Mouse (Mus musculus): ENCODE measurements around the gene Bmf. TPM values are rescaled to one million over a fixed set of nuclear protein-coding genes. Genes with fewer than 3 reads are reported as not detected.
A peak's percentile ranks its signal among the peaks of the same experiment; 100 is the strongest.

The Bmf gene
- polyA plus RNA-seq (2015; fragmentation: Nextera tagmentation; extraction: Ambion mirVana), result 2.5 and 2.9 TPM in 2 replicates

GRCm38 (mm10) chr2:118549507-118550473 is at the start of gene Bmf:
TSS of gene Bmf (minus strand) at chr2:118549687.
- peak; percentile 73 for ATAC-seq (ENCODE audit: extremely low read depth, insufficient number of reproducible peaks, low FRiP score, low TSS enrichment)
- H3K9ac ChIP-seq, result peak within 1 kb of the TSS; percentile 89
- no peaks in the 10 kb centered on the region for H3K27me3 ChIP-seq (replicated peaks)
- peak within 1 kb of the TSS; percentile 58 for H3K27ac ChIP-seq (replicated peaks)
- WGBS, result under 1% methylated on average over 45 of the region's 45 CpGs
- peak within 1 kb of the TSS; percentile 77 for H3K4me3 ChIP-seq
- no peaks in the 10 kb centered on the region for H3K9me3 ChIP-seq
- H3K36me3 ChIP-seq, result no peaks in the 10 kb centered on the region
- peak within 1 kb of the TSS; percentile 79 for H3K4me2 ChIP-seq
- H3K4me1 ChIP-seq, result peaks cover 45% of the 10 kb centered on the region

DNA sequence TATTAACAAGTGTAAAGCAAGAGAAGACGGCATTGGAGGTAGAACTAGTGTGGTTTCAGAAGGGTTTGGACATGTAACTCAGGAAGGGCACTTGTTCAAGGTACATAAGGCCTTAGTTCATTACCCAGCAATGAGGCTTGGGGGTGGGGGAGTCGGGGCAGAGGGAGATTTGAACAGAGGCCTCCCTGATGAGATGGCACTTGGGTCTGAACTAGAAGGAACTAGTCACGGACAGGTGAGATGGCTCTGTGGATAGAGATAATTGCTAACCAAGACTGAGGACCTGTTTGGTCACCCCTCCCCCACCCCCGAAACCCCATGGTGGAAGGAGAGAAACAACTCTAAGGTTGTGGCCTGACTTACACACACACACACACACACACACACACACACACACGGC is 49.6 kb upstream of the Bmf start:
- Histone ChIP-seq H3K4me2 (peak overlapping the region; percentile 79), H3K4me3 (peak overlapping the region; percentile 81), H3K27ac (replicated peaks) (0 out of 2 replicates have a peak overlapping the region, but pooled peaks have one; percentile 67), H3K9ac (peak overlapping the region; percentile 91), H3K4me1 (peaks cover 37% of the 10 kb centered on the region), H3K36me3 (peaks cover 42% of the 10 kb centered on the region), H3K9me3 (no peaks in the 10 kb centered on the region), H3K27me3 (replicated peaks) (no peaks in the 10 kb centered on the region)
- WGBS, result 32% methylated on average over 5 of the region's 5 CpGs
- no peak for ATAC-seq (ENCODE audit: extremely low read depth, insufficient number of reproducible peaks, low FRiP score, low TSS enrichment)

DNA sequence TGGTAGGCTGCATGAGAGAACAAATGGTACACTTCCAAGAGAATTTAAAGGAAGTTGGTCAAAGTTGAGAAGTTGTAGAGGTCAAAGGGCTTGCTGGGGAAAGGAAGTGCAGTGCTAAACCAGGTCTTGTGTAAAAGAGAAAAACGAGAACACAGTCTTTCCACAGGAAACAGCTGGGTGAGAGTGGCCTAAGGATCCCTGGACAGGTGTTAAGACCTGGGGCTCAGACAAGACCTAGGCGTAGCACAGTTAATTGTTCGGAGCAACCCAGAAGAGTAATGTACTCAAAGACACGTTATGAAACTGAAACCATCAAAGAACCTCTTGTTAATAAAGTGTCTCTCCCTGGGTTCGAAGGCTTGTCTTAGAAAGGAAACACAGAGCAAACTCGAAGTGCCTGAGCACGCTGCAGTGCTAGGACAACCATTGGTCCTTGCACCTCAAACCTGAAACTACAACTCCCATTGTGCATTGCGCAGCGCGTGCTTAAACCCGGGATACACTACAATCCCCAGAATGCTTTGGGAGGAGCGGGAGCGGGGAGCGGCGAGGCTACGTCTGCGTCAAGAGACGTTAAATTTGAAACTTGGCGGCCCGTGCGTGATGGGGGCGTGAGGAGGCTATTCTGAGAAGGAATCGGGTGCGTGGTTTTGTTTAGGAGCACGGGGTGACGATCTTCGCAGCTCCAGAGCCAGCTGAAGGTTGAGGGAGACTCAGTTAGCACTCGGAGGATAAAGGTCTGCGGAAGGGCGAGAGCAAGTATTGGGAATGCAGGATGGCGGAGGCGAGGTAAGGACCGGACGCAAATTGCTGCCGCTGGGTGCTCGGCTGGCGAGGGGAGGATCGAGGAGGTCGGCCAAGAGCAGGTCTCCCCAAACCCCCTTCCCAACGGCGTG is 48.4 kb upstream of the Bmf start, which contains the start of gene Bub1b:
TSS of gene Bub1b (plus strand) at position 539 of the 896 bp plus-strand sequence.
- Histone ChIP-seq H3K9ac (peak within 1 kb of the TSS; percentile 91), H3K4me1 (peaks cover 37% of the 10 kb centered on the region), H3K9me3 (no peaks in the 10 kb centered on the region), H3K4me3 (peak within 1 kb of the TSS; percentile 81), H3K36me3 (peaks cover 31% of the 10 kb centered on the region), H3K27me3 (replicated peaks) (no peaks in the 10 kb centered on the region), H3K27ac (replicated peaks) (peak within 1 kb of the TSS; percentile 67), H3K4me2 (peak within 1 kb of the TSS; percentile 79)
- 5% methylated on average over 41 of the region's 41 CpGs for WGBS
- peak; percentile 84 for ATAC-seq (ENCODE audit: extremely low read depth, insufficient number of reproducible peaks, low FRiP score, low TSS enrichment)

GRCm38 (mm10) chr2:118591083-118591482 is 41.6 kb upstream of the Bmf start:
- H3K4me1 ChIP-seq, result peaks cover 3% of the 10 kb centered on the region; the same call in 1 of the 2 replicates
- H3K4me3 ChIP-seq, result no peak overlapping the region
- H3K4me2 ChIP-seq, result no peak overlapping the region
- H3K27me3 ChIP-seq (replicated peaks), result no peaks in the 10 kb centered on the region
- no peaks in the 10 kb centered on the region for H3K9me3 ChIP-seq
- ATAC-seq (ENCODE audit: extremely low read depth, insufficient number of reproducible peaks, low FRiP score, low TSS enrichment), result no peak
- no peaks in the 10 kb centered on the region for H3K36me3 ChIP-seq
- no peak overlapping the region for H3K27ac ChIP-seq (replicated peaks)
- WGBS, result 78% methylated on average over 4 of the region's 4 CpGs
- no peak overlapping the region for H3K9ac ChIP-seq

DNA sequence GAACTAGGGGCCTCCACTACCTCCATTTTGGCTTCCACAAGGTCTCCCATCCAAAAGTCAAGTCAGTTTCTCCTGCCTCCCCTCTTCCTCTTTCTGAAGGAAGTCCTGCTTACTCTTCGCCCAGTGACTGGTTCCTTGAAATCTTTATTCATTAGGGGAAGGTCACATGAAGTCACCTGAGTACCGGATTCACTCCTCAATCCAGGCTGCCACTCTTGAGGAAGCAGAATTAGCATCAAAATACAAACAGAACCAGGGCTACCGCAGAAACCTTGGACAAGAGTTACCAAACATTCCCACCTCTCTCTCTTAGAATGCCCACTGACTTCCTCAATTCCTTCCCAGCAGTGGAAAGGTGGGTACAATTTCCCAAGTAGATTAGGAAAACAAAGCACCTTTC is 38.2 kb upstream of the Bmf start:
- peaks cover 3% of the 10 kb centered on the region; the same call in 1 of the 2 replicates for H3K4me1 ChIP-seq
- no peak overlapping the region for H3K27ac ChIP-seq (replicated peaks)
- no peak overlapping the region for H3K9ac ChIP-seq
- H3K9me3 ChIP-seq, result no peaks in the 10 kb centered on the region
- H3K27me3 ChIP-seq (replicated peaks), result no peaks in the 10 kb centered on the region
- no peak for ATAC-seq (ENCODE audit: extremely low read depth, insufficient number of reproducible peaks, low FRiP score, low TSS enrichment)
- H3K4me3 ChIP-seq, result no peak overlapping the region
- WGBS, result 65% methylated on average over 3 of the region's 3 CpGs
- H3K4me2 ChIP-seq, result no peak overlapping the region
- H3K36me3 ChIP-seq, result no peaks in the 10 kb centered on the region

DNA sequence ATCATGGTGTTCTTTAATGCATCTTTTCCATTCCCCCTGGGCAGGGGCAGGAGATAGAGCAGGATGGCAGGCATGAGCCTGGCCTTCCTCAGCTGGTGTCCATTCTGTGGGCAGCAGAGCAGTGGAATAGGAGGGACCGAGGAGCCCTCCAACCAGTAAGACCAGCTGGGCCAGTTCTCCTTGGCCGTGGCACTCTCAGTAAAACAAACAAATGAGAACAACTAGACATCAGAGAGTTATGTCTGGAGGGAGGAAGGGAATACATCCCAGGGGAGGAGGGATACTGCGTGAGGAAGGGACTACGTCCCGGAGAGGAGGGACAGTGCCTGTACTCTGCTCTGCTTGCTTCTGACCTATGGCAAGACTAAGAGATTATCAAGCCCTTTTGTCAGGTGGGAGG is 36.5 kb upstream of the Bmf start:
- Histone ChIP-seq H3K27ac (replicated peaks) (no peak overlapping the region), H3K4me3 (no peak overlapping the region), H3K36me3 (no peaks in the 10 kb centered on the region), H3K9ac (no peak overlapping the region), H3K27me3 (replicated peaks) (no peaks in the 10 kb centered on the region), H3K9me3 (no peaks in the 10 kb centered on the region), H3K4me1 (peaks cover 3% of the 10 kb centered on the region; the same call in 1 of the 2 replicates), H3K4me2 (no peak overlapping the region)
- ATAC-seq (ENCODE audit: extremely low read depth, insufficient number of reproducible peaks, low FRiP score, low TSS enrichment), result no peak
- WGBS, result 73% methylated on average over 5 of the region's 5 CpGs

GRCm38 (mm10) chr2:118573135-118573534 is 23.6 kb upstream of the Bmf start:
- H3K27me3 ChIP-seq (replicated peaks), result no peaks in the 10 kb centered on the region
- no peaks in the 10 kb centered on the region for H3K36me3 ChIP-seq
- no peak overlapping the region for H3K4me3 ChIP-seq
- no peaks in the 10 kb centered on the region for H3K4me1 ChIP-seq
- no peak overlapping the region for H3K27ac ChIP-seq (replicated peaks)
- H3K9me3 ChIP-seq, result no peaks in the 10 kb centered on the region
- ATAC-seq (ENCODE audit: extremely low read depth, insufficient number of reproducible peaks, low FRiP score, low TSS enrichment), result no peak
- H3K9ac ChIP-seq, result no peak overlapping the region
- no peak overlapping the region for H3K4me2 ChIP-seq
- 76% methylated on average over 3 of the region's 3 CpGs for WGBS

GRCm38 (mm10) chr2:118572183-118572836 is 22.8 kb upstream of the Bmf start:
- no peaks in the 10 kb centered on the region for H3K4me1 ChIP-seq
- H3K9ac ChIP-seq, result no peak overlapping the region
- no peak overlapping the region for H3K4me3 ChIP-seq
- no peak for ATAC-seq (ENCODE audit: extremely low read depth, insufficient number of reproducible peaks, low FRiP score, low TSS enrichment)
- H3K36me3 ChIP-seq, result no peaks in the 10 kb centered on the region
- H3K27me3 ChIP-seq (replicated peaks), result no peaks in the 10 kb centered on the region
- no peak overlapping the region for H3K27ac ChIP-seq (replicated peaks)
- 69% methylated on average over 8 of the region's 9 CpGs for WGBS
- H3K9me3 ChIP-seq, result no peaks in the 10 kb centered on the region
- no peak overlapping the region for H3K4me2 ChIP-seq

GRCm38 (mm10) chr2:118570939-118571338 is 21.5 kb upstream of the Bmf start:
- WGBS, result 67% methylated on average over 2 of the region's 2 CpGs
- H3K9ac ChIP-seq, result no peak overlapping the region
- no peaks in the 10 kb centered on the region for H3K4me1 ChIP-seq
- H3K9me3 ChIP-seq, result no peaks in the 10 kb centered on the region
- H3K36me3 ChIP-seq, result no peaks in the 10 kb centered on the region
- no peaks in the 10 kb centered on the region for H3K27me3 ChIP-seq (replicated peaks)
- H3K27ac ChIP-seq (replicated peaks), result no peak overlapping the region
- no peak overlapping the region for H3K4me2 ChIP-seq
- ATAC-seq (ENCODE audit: extremely low read depth, insufficient number of reproducible peaks, low FRiP score, low TSS enrichment), result no peak
- H3K4me3 ChIP-seq, result no peak overlapping the region

DNA sequence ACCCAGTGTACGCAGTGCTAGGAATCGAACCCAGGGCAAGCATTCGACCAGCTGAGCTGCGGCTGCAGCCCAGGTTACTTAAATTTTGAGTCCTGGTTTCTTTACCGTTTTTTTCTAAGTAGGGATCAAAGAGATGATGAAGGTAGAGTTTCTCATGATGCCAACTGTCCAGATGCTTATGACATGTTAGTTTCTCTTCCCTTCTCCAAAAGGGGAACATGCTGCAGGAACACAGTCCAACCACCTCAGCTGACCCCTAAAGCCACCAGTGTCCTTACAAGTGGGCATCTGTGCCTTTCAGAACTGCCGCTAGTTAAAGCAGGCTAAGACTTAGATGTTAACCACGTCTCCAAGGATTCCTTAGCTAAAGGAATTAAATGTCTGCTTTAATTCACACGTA is 17.7 kb upstream of the Bmf start:
- H3K4me3 ChIP-seq, result no peak overlapping the region
- no peaks in the 10 kb centered on the region for H3K27me3 ChIP-seq (replicated peaks)
- no peak overlapping the region for H3K9ac ChIP-seq
- no peak overlapping the region for H3K4me2 ChIP-seq
- no peaks in the 10 kb centered on the region for H3K36me3 ChIP-seq
- no peaks in the 10 kb centered on the region for H3K4me1 ChIP-seq
- WGBS, result 78% methylated on average over 8 of the region's 8 CpGs
- no peak overlapping the region for H3K27ac ChIP-seq (replicated peaks)
- H3K9me3 ChIP-seq, result no peaks in the 10 kb centered on the region
- ATAC-seq (ENCODE audit: extremely low read depth, insufficient number of reproducible peaks, low FRiP score, low TSS enrichment), result no peak

DNA sequence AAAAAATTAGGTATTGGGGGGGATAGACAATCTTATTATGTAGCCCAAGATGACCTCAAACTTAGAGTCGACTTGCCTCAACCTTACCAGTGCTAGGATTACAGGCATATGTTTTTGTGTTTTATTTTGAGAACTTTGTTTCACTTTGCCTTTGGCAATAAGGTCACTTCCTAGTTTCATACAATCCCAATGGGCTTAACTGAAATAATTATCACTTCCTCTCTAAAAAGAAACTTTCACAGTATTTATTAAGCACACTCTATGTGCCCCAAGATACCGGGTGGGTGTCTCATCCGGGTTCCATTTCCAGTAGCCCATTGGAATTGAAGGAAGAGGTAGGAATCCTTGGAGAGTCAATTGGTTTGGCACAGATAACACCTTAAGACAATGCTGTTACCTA is 12.9 kb upstream of the Bmf start:
- Histone ChIP-seq H3K9ac (no peak overlapping the region), H3K4me2 (no peak overlapping the region), H3K27me3 (replicated peaks) (no peaks in the 10 kb centered on the region), H3K4me3 (no peak overlapping the region), H3K27ac (replicated peaks) (no peak overlapping the region), H3K36me3 (no peaks in the 10 kb centered on the region), H3K4me1 (no peaks in the 10 kb centered on the region), H3K9me3 (no peaks in the 10 kb centered on the region)
- WGBS, result 88% methylated on average over 3 of the region's 3 CpGs
- no peak for ATAC-seq (ENCODE audit: extremely low read depth, insufficient number of reproducible peaks, low FRiP score, low TSS enrichment)
